Mouse (Mus musculus) CH12.LX (cell line): ENCODE results near the gene Cenpn.

Experiments
- CHD1 ChIP-seq: IDR thresholded peaks from 2 replicates; pipeline ENCODE4 v1.6.1; 2012; ENCODE audit warnings: low read depth, low read length, improper control_type of control experiment, inconsistent platforms
- CHD2 ChIP-seq: IDR thresholded peaks from 2 replicates; pipeline ENCODE4 v1.6.1; 2011; ENCODE audit warnings: low read length, improper control_type of control experiment
- CTCF ChIP-seq, 2 experiments: IDR thresholded peaks in 1 of 2; conservative IDR thresholded peaks in 1 of 2; 2 replicates each; pipeline ENCODE4 v1.5.1; 2011 to 2012; ENCODE audit warnings: low read depth in 2 of 2, low read length in 2 of 2, improper control_type of control experiment in 1 of 2, inconsistent platforms in 1 of 2, mild to moderate bottlenecking in 1 of 2, moderate library complexity in 1 of 2
- E2F4 ChIP-seq: IDR thresholded peaks from 2 replicates; pipeline ENCODE4 v1.6.1; 2011; ENCODE audit warnings: low read depth, low read length, improper control_type of control experiment; ENCODE audit not compliant: insufficient replicate concordance
- EP300 ChIP-seq: IDR thresholded peaks from 2 replicates; pipeline ENCODE4 v1.6.1; 2011; ENCODE audit warnings: low read length, improper control_type of control experiment
- JUN ChIP-seq: IDR thresholded peaks from 2 replicates; pipeline ENCODE4 v1.6.1; 2011; ENCODE audit warnings: low read depth, mild to moderate bottlenecking, low read length, improper control_type of control experiment, moderate library complexity; ENCODE audit not compliant: insufficient read depth
- MEF2A ChIP-seq: IDR thresholded peaks from 2 replicates; pipeline ENCODE4 v1.6.1; 2014; ENCODE audit warnings: low read depth, mild to moderate bottlenecking, inconsistent platforms, low read length, improper control_type of control experiment, borderline replicate concordance
- MXI1 ChIP-seq: IDR thresholded peaks from 2 replicates; pipeline ENCODE4 v1.6.1; 2011; ENCODE audit warnings: mild to moderate bottlenecking, low read depth, low read length, improper control_type of control experiment
- POLR2A ChIP-seq: IDR thresholded peaks from 2 replicates; pipeline ENCODE4 v1.6.1; 2011; ENCODE audit warnings: low read depth, mild to moderate bottlenecking, improper control_type of control experiment, low read length
- POLR2AphosphoS2 ChIP-seq: IDR thresholded peaks from 2 replicates; pipeline ENCODE4 v1.6.1; 2011; ENCODE audit warnings: low read depth, low read length, improper control_type of control experiment
- SIN3A ChIP-seq: IDR thresholded peaks from 2 replicates; pipeline ENCODE4 v1.6.1; 2012; ENCODE audit warnings: low read length, improper control_type of control experiment, inconsistent platforms
- TBP ChIP-seq: conservative IDR thresholded peaks from 2 replicates; pipeline ENCODE4 v1.6.1; 2011; ENCODE audit warnings: low read depth, low read length, improper control_type of control experiment
- TCF12 ChIP-seq: IDR thresholded peaks from 2 replicates; pipeline ENCODE4 v1.6.1; 2014; ENCODE audit warnings: low read depth, mild to moderate bottlenecking, inconsistent platforms, low read length, improper control_type of control experiment
- UBTF ChIP-seq: IDR thresholded peaks from 2 replicates; pipeline ENCODE4 v1.6.1; 2012; ENCODE audit warnings: low read depth, mild to moderate bottlenecking, inconsistent platforms, low read length, improper control_type of control experiment, moderate library complexity

- no peak for TF ChIP-seq TBP
- no peak for TF ChIP-seq MEF2A
- no peak for TF ChIP-seq EP300
- no peak for TF ChIP-seq CTCF (conservative IDR thresholded peaks at IDR 0.05 in 1 of 2, IDR thresholded peaks at IDR 0.05 in 1 of 2; ENCODE audit: low read depth in 2 of 2, low read length in 2 of 2)
- no peak for TF ChIP-seq CHD1
- TF ChIP-seq UBTF, result no peak
- TF ChIP-seq TCF12, result no peak
- no peak for TF ChIP-seq E2F4
- TF ChIP-seq SIN3A, result no peak
- no peak for TF ChIP-seq JUN
- no peak for TF ChIP-seq CHD2
- no peak for TF ChIP-seq POLR2AphosphoS2
- TF ChIP-seq MXI1, result no peak
- TF ChIP-seq POLR2A, result no peak
Observed at GRCm38 (mm10) chr8:116954415-116954814, 32.9 kb downstream of the Cenpn start.
